Mouse (Mus musculus) midbrain, postnatal 0 days (tissue): ENCODE data around the gene Rab10. TPM values are rescaled to one million over a fixed set of nuclear protein-coding genes. Genes with fewer than 3 reads are reported as not detected.

Experiments used
- ATAC-seq: fragments of 200-750 bp; cut with Nextera tagmentation; 2 replicates; pipeline ENCODE4 v1.8.0; 2017; ENCODE audit warnings: moderate number of reproducible peaks, mild to moderate bottlenecking, moderate TSS enrichment, moderate library complexity; ENCODE audit not compliant: low FRiP score
- DNase-seq: peaks from one replicate; pipeline ENCODE4 v3.0.0-alpha.2; 2015; ENCODE audit warnings: low spot score
- H3K27ac ChIP-seq: fragments of 300-500 bp; sonication (generic); 2 replicates; pipeline ENCODE4 v1.5.1; 2014; ENCODE audit warnings: low read depth, mild to moderate bottlenecking, low read length, mixed read lengths
- H3K27me3 ChIP-seq: fragments of 300-500 bp; sonication (generic); 2 replicates; pipeline ENCODE4 v1.6.1; 2014; ENCODE audit warnings: low read length, control low read depth, mixed read lengths; ENCODE audit not compliant: insufficient read depth
- H3K36me3 ChIP-seq: fragments of 300-500 bp; sonication (generic); 2 replicates; pipeline ENCODE4 v1.6.1; 2014; ENCODE audit warnings: low read length, control low read depth, mixed read lengths; ENCODE audit not compliant: insufficient read depth
- H3K4me1 ChIP-seq: fragments of 300-500 bp; sonication (generic); 2 replicates; pipeline ENCODE4 v1.6.1; 2014; ENCODE audit warnings: mild to moderate bottlenecking, control low read depth, antibody characterized with exemption, low read length, mixed read lengths; ENCODE audit not compliant: insufficient read depth
- H3K4me2 ChIP-seq: fragments of 300-500 bp; sonication (generic); 2 replicates; pipeline ENCODE4 v1.6.1; 2014; ENCODE audit warnings: low read depth, mild to moderate bottlenecking, low read length, mixed read lengths; ENCODE audit not compliant: poor library complexity, severe bottlenecking
- H3K4me3 ChIP-seq: fragments of 300-500 bp; sonication (generic); 2 replicates; pipeline ENCODE4 v1.5.1; 2014; ENCODE audit warnings: low read depth, mild to moderate bottlenecking, low read length, moderate library complexity
- H3K9ac ChIP-seq: fragments of 300-500 bp; sonication (generic); replicated peaks from 2 replicates; pipeline ENCODE4 v1.6.1; 2014; ENCODE audit warnings: mild to moderate bottlenecking, low read length, moderate library complexity, mixed read lengths; ENCODE audit not compliant: poor library complexity, severe bottlenecking
- H3K9me3 ChIP-seq: fragments of 300-500 bp; sonication (generic); 2 replicates; pipeline ENCODE4 v1.6.1; 2016; ENCODE audit warnings: low read length, control low read depth
- CTCF ChIP-seq: IDR thresholded peaks from 2 replicates; pipeline ENCODE4 v1.5.1; 2016; ENCODE audit warnings: antibody characterized with exemption, mild to moderate bottlenecking
- WGBS: fragments of 180-500 bp; shearing (Covaris S2); extraction: QIAGEN DNeasy Blood & Tissue Kit; methylation state at CpG from one replicate; pipeline ENCODE4 v1.1.7; 2014; 5-methylcytosine and 5-hydroxymethylcytosine counted together
- polyA plus RNA-seq: library from polyadenylated mRNA; unstranded; fragments of >200 nt; fragmentation: Nextera tagmentation; extraction: Ambion mirVana; gene quantifications from 2 replicates; pipeline ENCODE4 v1.2.1, GENCODE M21; 2015
- total RNA-seq: library from RNA; depleted of rRNA; stranded (reverse); fragments of >200 nt; gene quantifications from 2 replicates; pipeline ENCODE4 v1.2.3, GENCODE M21; 2014

The Rab10 gene
- total and polyA plus RNA-seq, 2 experiments from 2014 or later = 151 to 243 TPM

GRCm38 (mm10) chr12:3239544-3239943, 70.2 kb downstream of the Rab10 start:
- DNase-seq (no peak), ATAC-seq (no peak)
- 100% methylated on average over 1 of the region's 1 CpGs for WGBS
- no peaks in the 10 kb centered on the region for H3K9me3 ChIP-seq
- TF ChIP-seq CTCF = no peak
- no peak overlapping the region for H3K4me3 ChIP-seq
- H3K9ac ChIP-seq = no peak overlapping the region
- peaks cover 16% of the 10 kb centered on the region for H3K36me3 ChIP-seq
- no peak overlapping the region for H3K4me2 ChIP-seq
- H3K27me3 ChIP-seq = no peaks in the 10 kb centered on the region
- no peaks in the 10 kb centered on the region for H3K4me1 ChIP-seq
- H3K27ac ChIP-seq = no peak overlapping the region

GRCm38 (mm10) chr12:3238361-3239051, 71.3 kb downstream of the Rab10 start:
- Histone ChIP-seq H3K27ac (no peak overlapping the region), H3K4me3 (no peak overlapping the region), H3K4me1 (no peaks in the 10 kb centered on the region), H3K9ac (no peak overlapping the region), H3K9me3 (no peaks in the 10 kb centered on the region), H3K27me3 (no peaks in the 10 kb centered on the region), H3K36me3 (peaks cover 16% of the 10 kb centered on the region), H3K4me2 (no peak overlapping the region)
- ATAC-seq (no peak), DNase-seq (no peak)
- WGBS = 75% methylated on average over 16 of the region's 16 CpGs
- no peak for TF ChIP-seq CTCF

- ATAC-seq = no peak
- no peaks in the 10 kb centered on the region for H3K9me3 ChIP-seq
- no peak overlapping the region for H3K4me3 ChIP-seq
- no peak for DNase-seq
- 65% methylated on average over 5 of the region's 5 CpGs for WGBS
- H3K4me2 ChIP-seq = no peak overlapping the region
- no peaks in the 10 kb centered on the region for H3K4me1 ChIP-seq
- no peak overlapping the region for H3K9ac ChIP-seq
- peaks cover 16% of the 10 kb centered on the region for H3K36me3 ChIP-seq
- H3K27me3 ChIP-seq = no peaks in the 10 kb centered on the region
- TF ChIP-seq CTCF = 0 out of 2 replicates have a peak, but pooled peaks have one; percentile 5
- no peak overlapping the region for H3K27ac ChIP-seq
Measured at GRCm38 (mm10) chr12:3237799-3238198, 72.0 kb downstream of the Rab10 start.

- no peak for DNase-seq
- H3K9me3 ChIP-seq = no peaks in the 10 kb centered on the region
- H3K4me3 ChIP-seq = peak overlapping the region; percentile 53; the same call in 1 of the 2 replicates
Measured at GRCm38 (mm10) chr12:3236831-3237681, 72.7 kb downstream of the Rab10 start.

GRCm38 (mm10) chr12:3236163-3236641, 73.6 kb downstream of the Rab10 start:
- Histone ChIP-seq H3K36me3 (peaks cover 16% of the 10 kb centered on the region), H3K27ac (peak overlapping the region; percentile 88), H3K9me3 (no peaks in the 10 kb centered on the region), H3K4me1 (no peaks in the 10 kb centered on the region), H3K4me2 (peak overlapping the region; percentile 45), H3K27me3 (no peaks in the 10 kb centered on the region), H3K4me3 (peak overlapping the region; percentile 53), H3K9ac (peak overlapping the region; percentile 55)
- WGBS = 51% methylated on average over 14 of the region's 14 CpGs
- TF ChIP-seq CTCF = no peak
- DNase-seq = peak; percentile 39
- ATAC-seq = peak; percentile 2

More at GRCm38 (mm10) chr12:3236831-3237681, 72.7 kb downstream of the Rab10 start:
- Histone ChIP-seq H3K27ac (no peak overlapping the region), H3K4me1 (no peaks in the 10 kb centered on the region), H3K36me3 (peaks cover 16% of the 10 kb centered on the region), H3K4me2 (no peak overlapping the region), H3K9ac (no peak overlapping the region), H3K27me3 (no peaks in the 10 kb centered on the region)
- WGBS = 95% methylated on average over 12 of the region's 12 CpGs
- ATAC-seq = no peak
- TF ChIP-seq CTCF = no peak
